Mouse (Mus musculus) embryonic facial prominence, embryonic 13.5 days (tissue): ENCODE results near the gene Efhd1. TPM values are rescaled to one million over a fixed set of nuclear protein-coding genes. Genes with fewer than 3 reads are reported as not detected.

Experiments
- ATAC-seq: fragments of 200-750 bp; cut with Nextera tagmentation; 2 replicates; pipeline ENCODE4 v1.8.0; 2017; ENCODE audit warnings: low read depth; ENCODE audit not compliant: insufficient number of reproducible peaks, insufficient read depth, low FRiP score, low TSS enrichment
- H3K27ac ChIP-seq: fragments of 300-500 bp; sonication (generic); 2 replicates; pipeline ENCODE4 v1.5.1; 2015; ENCODE audit warnings: moderate library complexity, mild to moderate bottlenecking, inconsistent platforms
- H3K27me3 ChIP-seq: fragments of 300-500 bp; sonication (generic); 2 replicates; pipeline ENCODE4 v1.6.1; 2015; ENCODE audit warnings: mild to moderate bottlenecking, inconsistent platforms
- H3K36me3 ChIP-seq: fragments of 300-500 bp; sonication (generic); 2 replicates; pipeline ENCODE4 v1.6.1; 2015; ENCODE audit warnings: mild to moderate bottlenecking, inconsistent platforms
- H3K4me1 ChIP-seq: fragments of 300-500 bp; sonication (generic); 2 replicates; pipeline ENCODE4 v1.6.1; 2015; ENCODE audit warnings: inconsistent platforms
- H3K4me2 ChIP-seq: fragments of 300-500 bp; sonication (generic); 2 replicates; pipeline ENCODE4 v1.6.1; 2015; ENCODE audit warnings: moderate library complexity, mild to moderate bottlenecking, inconsistent platforms
- H3K4me3 ChIP-seq: fragments of 300-500 bp; sonication (generic); 2 replicates; pipeline ENCODE4 v1.5.1; 2015; ENCODE audit warnings: mild to moderate bottlenecking, inconsistent platforms
- H3K9ac ChIP-seq: fragments of 300-500 bp; sonication (generic); 2 replicates; pipeline ENCODE4 v1.6.1; 2015; ENCODE audit warnings: mild to moderate bottlenecking, inconsistent platforms
- H3K9me3 ChIP-seq: fragments of 300-500 bp; sonication (generic); 2 replicates; pipeline ENCODE4 v1.6.1; 2016; ENCODE audit warnings: inconsistent platforms
- WGBS: fragments of 180-500 bp; shearing (Covaris S2); methylation state at CpG from one replicate; pipeline ENCODE4 v1.1.7; 2015; ENCODE audit warnings: mixed read lengths; 5-methylcytosine and 5-hydroxymethylcytosine counted together
- polyA plus RNA-seq: library from polyadenylated mRNA; unstranded; fragments of >200 nt; fragmentation: Nextera tagmentation; extraction: Ambion mirVana; gene quantifications from 2 replicates; pipeline ENCODE4 v1.2.1, GENCODE M21; 2015

Gene Efhd1
- polyA plus RNA-seq, 1 experiment from 2014 or later, result 0.86 TPM

DNA sequence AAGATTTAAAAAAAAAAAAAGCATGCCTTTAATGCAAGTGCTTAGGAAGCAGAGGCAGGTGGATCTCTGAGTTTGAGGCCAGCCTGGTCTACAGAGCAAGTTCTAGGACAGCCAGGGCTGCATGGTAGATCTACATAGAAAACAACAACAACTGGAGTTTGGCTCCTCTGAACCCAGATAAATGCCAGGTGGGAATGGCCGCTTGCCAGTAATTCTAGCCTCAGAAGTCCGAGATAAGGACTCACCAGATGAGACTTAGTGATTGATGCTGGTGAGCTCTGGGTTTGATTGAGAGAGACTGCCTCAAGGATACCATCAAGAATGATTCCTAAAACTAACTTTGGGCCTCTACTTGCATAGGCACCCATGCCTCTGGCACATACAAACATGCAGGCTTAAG lies 86.4 kb downstream of the Efhd1 start:
- no peaks in the 10 kb centered on the region for H3K27me3 ChIP-seq

DNA sequence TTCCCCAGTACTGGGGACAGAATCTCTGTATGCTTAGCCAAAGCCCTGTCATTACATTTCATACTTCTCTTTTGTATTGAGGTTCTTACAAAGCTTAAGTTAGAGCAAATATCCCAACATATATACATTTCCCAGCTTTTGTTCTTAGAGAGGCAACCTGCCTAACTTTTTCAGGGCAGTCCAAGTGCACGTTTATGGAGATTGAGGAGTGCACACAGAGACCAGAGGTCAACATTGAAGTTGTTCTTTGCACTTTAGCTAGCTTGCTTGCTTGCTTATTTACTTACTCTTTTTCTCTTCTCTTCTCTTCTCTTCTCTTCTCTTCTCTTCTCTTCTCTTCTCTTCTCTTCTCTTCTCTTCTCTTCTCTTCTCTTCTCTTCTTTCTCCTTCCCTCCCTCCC lies 96.1 kb downstream of the Efhd1 start:
- ATAC-seq, result no peak
- H3K4me3 ChIP-seq, result no peak overlapping the region
- no peak overlapping the region for H3K27ac ChIP-seq
- H3K9me3 ChIP-seq, result no peaks in the 10 kb centered on the region
- 61% methylated on average over 1 of the region's 1 CpGs for WGBS
- no peaks in the 10 kb centered on the region for H3K27me3 ChIP-seq
- no peak overlapping the region for H3K9ac ChIP-seq
- H3K4me1 ChIP-seq, result no peaks in the 10 kb centered on the region
- no peak overlapping the region for H3K4me2 ChIP-seq
- H3K36me3 ChIP-seq, result peaks cover 19% of the 10 kb centered on the region

More for the DNA sequence above, 86.4 kb downstream of the Efhd1 start:
- no peak for ATAC-seq
- Histone ChIP-seq H3K36me3 (peaks cover 17% of the 10 kb centered on the region), H3K27ac (no peak overlapping the region), H3K9ac (no peak overlapping the region), H3K4me3 (no peak overlapping the region), H3K4me1 (no peaks in the 10 kb centered on the region), H3K4me2 (no peak overlapping the region), H3K9me3 (no peaks in the 10 kb centered on the region)
- 87% methylated on average over 2 of the region's 2 CpGs for WGBS

Other genes with a start within 250 kb of the Efhd1 start
- gene Alppl2, start 174.4 kb upstream of the Efhd1 start, polyA plus RNA-seq, result not detected in 2 replicates
- gene Alpi, start 162.8 kb upstream of the Efhd1 start, polyA plus RNA-seq, result 0.47 TPM in 1 of 2 replicates, not detected in the other
- not detected in 2 replicates for gene Akp3, start 139.4 kb upstream of the Efhd1 start, polyA plus RNA-seq
- 0.81 and 0.90 TPM in 2 replicates for gene Ecel1, start 107.8 kb upstream of the Efhd1 start, polyA plus RNA-seq
- gene Prss56, start 81.0 kb upstream of the Efhd1 start, polyA plus RNA-seq, result not detected in 2 replicates
- gene Chrnd, start 73.8 kb upstream of the Efhd1 start, polyA plus RNA-seq, result 0.87 and 1.0 TPM in 2 replicates
- gene Chrng, start 59.7 kb upstream of the Efhd1 start, polyA plus RNA-seq, result 2.9 and 3.0 TPM in 2 replicates
- 167 and 170 TPM in 2 replicates for gene Eif4e2, start 50.4 kb upstream of the Efhd1 start, polyA plus RNA-seq
- 66.8 TPM in 2 replicates for gene Gigyf2, start 62.6 kb downstream of the Efhd1 start, polyA plus RNA-seq
- 1.4 and 2.4 TPM in 2 replicates for gene Kcnj13, start 130.4 kb downstream of the Efhd1 start, polyA plus RNA-seq
- 5.9 and 7.0 TPM in 2 replicates for gene Snorc, start 205.9 kb downstream of the Efhd1 start, polyA plus RNA-seq
- not detected in 2 replicates for gene Neu2, start 245.5 kb downstream of the Efhd1 start, polyA plus RNA-seq